Mouse (Mus musculus) CH12.LX (cell line): ENCODE measurements around the gene Olfr518. TPM values are rescaled to one million over a fixed set of nuclear protein-coding genes. Genes with fewer than 3 reads are reported as not detected.

Experiments used
- DNase-seq: peaks from one replicate; pipeline ENCODE4 v3.0.0-alpha.2; 2013; ENCODE audit errors: extremely low read depth
- H3K27ac ChIP-seq: 2 replicates; pipeline ENCODE4 v1.5.1; 2012; ENCODE audit warnings: low read depth, mild to moderate bottlenecking, control low read depth, moderate library complexity; ENCODE audit not compliant: insufficient read depth
- H3K27me3 ChIP-seq: replicated peaks from 2 replicates; pipeline ENCODE3; 2012; ENCODE audit warnings: inconsistent platforms
- H3K36me3 ChIP-seq, 2 experiments: replicated peaks in 1 of 2; 2 replicates each; pipeline versions ENCODE3 to v1.6.1; 2012; ENCODE audit warnings: inconsistent platforms in 1 of 2, low read length in 1 of 2, mild to moderate bottlenecking in 1 of 2, mixed read lengths in 1 of 2, moderate library complexity in 1 of 2; ENCODE audit not compliant: control insufficient read depth in 1 of 2, insufficient read depth in 1 of 2
- H3K4me1 ChIP-seq, 2 experiments: 2 replicates each; pipeline ENCODE4 v1.6.1; 2012; ENCODE audit warnings: inconsistent platforms in 1 of 2, moderate library complexity in 1 of 2; ENCODE audit not compliant: insufficient read depth in 2 of 2, control insufficient read depth in 1 of 2
- H3K4me2 ChIP-seq: 2 replicates; pipeline ENCODE4 v1.6.1; 2012; ENCODE audit warnings: low read depth, mild to moderate bottlenecking, control low read depth; ENCODE audit not compliant: poor library complexity, insufficient read depth, severe bottlenecking
- H3K4me3 ChIP-seq, 3 experiments: fragments of 150-350 bp in 1 of 3; sonication (generic) in 1 of 3; replicated peaks in 1 of 3; 2 replicates each; pipeline versions ENCODE3 to v1.5.1; 2011 to 2012; ENCODE audit warnings: low read depth in 2 of 3, low read length in 2 of 3, mild to moderate bottlenecking in 2 of 3, moderate library complexity in 2 of 3, control low read depth in 1 of 3, improper control_type of control experiment in 1 of 3, inconsistent platforms in 1 of 3, mixed read lengths in 1 of 3; ENCODE audit not compliant: poor library complexity in 1 of 3
- H3K79me2 ChIP-seq: replicated peaks from 2 replicates; pipeline ENCODE4 v1.6.1; 2012; ENCODE audit warnings: mild to moderate bottlenecking, moderate library complexity; ENCODE audit not compliant: control insufficient read depth, poor library complexity, insufficient read depth, severe bottlenecking; ENCODE audit errors: extremely low read depth
- H3K9ac ChIP-seq: 2 replicates; pipeline ENCODE4 v1.6.1; 2012; ENCODE audit warnings: low read depth, mild to moderate bottlenecking, control low read depth, moderate library complexity; ENCODE audit not compliant: insufficient read depth
- H3K9me3 ChIP-seq: replicated peaks from 2 replicates; pipeline ENCODE3; 2012; ENCODE audit warnings: low read length, inconsistent platforms, mixed read lengths
- CTCF ChIP-seq, 2 experiments: IDR thresholded peaks in 1 of 2; conservative IDR thresholded peaks in 1 of 2; 2 replicates each; pipeline ENCODE4 v1.5.1; 2011 to 2012; ENCODE audit warnings: low read depth in 2 of 2, low read length in 2 of 2, improper control_type of control experiment in 1 of 2, inconsistent platforms in 1 of 2, mild to moderate bottlenecking in 1 of 2, moderate library complexity in 1 of 2
- E2F4 ChIP-seq: IDR thresholded peaks from 2 replicates; pipeline ENCODE4 v1.6.1; 2011; ENCODE audit warnings: low read depth, low read length, improper control_type of control experiment; ENCODE audit not compliant: insufficient replicate concordance
- ELF1 ChIP-seq: IDR thresholded peaks from 2 replicates; pipeline ENCODE4 v1.6.1; 2014; ENCODE audit warnings: low read depth, mild to moderate bottlenecking, inconsistent platforms, low read length, improper control_type of control experiment
- ETS1 ChIP-seq: conservative IDR thresholded peaks from 2 replicates; pipeline ENCODE4 v1.6.1; 2012; ENCODE audit warnings: low read depth, mild to moderate bottlenecking, inconsistent platforms, low read length, improper control_type of control experiment, moderate library complexity
- GABPA ChIP-seq: IDR thresholded peaks from 2 replicates; pipeline ENCODE4 v1.6.1; 2012; ENCODE audit warnings: low read depth, low read length, improper control_type of control experiment, inconsistent platforms; ENCODE audit not compliant: insufficient replicate concordance
- HCFC1 ChIP-seq: IDR thresholded peaks from 2 replicates; pipeline ENCODE4 v1.6.1; 2012; ENCODE audit warnings: low read depth, mild to moderate bottlenecking, inconsistent platforms, low read length, improper control_type of control experiment
- MEF2A ChIP-seq: IDR thresholded peaks from 2 replicates; pipeline ENCODE4 v1.6.1; 2014; ENCODE audit warnings: low read depth, mild to moderate bottlenecking, inconsistent platforms, low read length, improper control_type of control experiment, borderline replicate concordance
- POLR2AphosphoS2 ChIP-seq: IDR thresholded peaks from 2 replicates; pipeline ENCODE4 v1.6.1; 2011; ENCODE audit warnings: low read depth, low read length, improper control_type of control experiment
- RAD21 ChIP-seq: IDR thresholded peaks from 2 replicates; pipeline ENCODE4 v1.6.1; 2011; ENCODE audit warnings: low read depth, mild to moderate bottlenecking, low read length, improper control_type of control experiment, moderate library complexity
- TCF12 ChIP-seq: IDR thresholded peaks from 2 replicates; pipeline ENCODE4 v1.6.1; 2014; ENCODE audit warnings: low read depth, mild to moderate bottlenecking, inconsistent platforms, low read length, improper control_type of control experiment
- UBTF ChIP-seq: IDR thresholded peaks from 2 replicates; pipeline ENCODE4 v1.6.1; 2012; ENCODE audit warnings: low read depth, mild to moderate bottlenecking, inconsistent platforms, low read length, improper control_type of control experiment, moderate library complexity
- USF2 ChIP-seq: conservative IDR thresholded peaks from 2 replicates; pipeline ENCODE4 v1.6.1; 2011; ENCODE audit warnings: low read depth, low read length, improper control_type of control experiment
- ZC3H11A ChIP-seq: IDR thresholded peaks from 2 replicates; pipeline ENCODE4 v1.6.1; 2012; ENCODE audit warnings: low read depth, mild to moderate bottlenecking, inconsistent platforms, low read length, improper control_type of control experiment
- ZNF384 ChIP-seq: IDR thresholded peaks from 2 replicates; pipeline ENCODE4 v1.6.1; 2012; ENCODE audit warnings: low read depth, low read length, improper control_type of control experiment, inconsistent platforms
- dilution Hi-C: fragments of 300-500 bp; cut with MboI; formaldehyde crosslinking; loops from 2 replicates; pipeline ENCODE4 v1.14.3; 2020; ENCODE audit warnings: low sequenced_read_pairs; ENCODE audit not compliant: extremely low pct_unique_long_range_greater_than_20kb, extremely low pct_ligation_motif_present
- in situ Hi-C: fragments of 300-500 bp; cut with MboI; formaldehyde crosslinking; loops from 3 replicates; pipeline ENCODE4 v1.14.3; 2019; ENCODE audit warnings: low sequenced_read_pairs, low pct_ligation_motif_present, low pct_unique_long_range_greater_than_20kb, mixed read lengths
- polyA plus RNA-seq: library from polyadenylated mRNA; unstranded; fragments of >175 nt; gene quantifications from 2 replicates; pipeline ENCODE4 v1.2.1, GENCODE M21; 2012; ENCODE audit warnings: low read depth; ENCODE audit not compliant: insufficient read length
- total RNA-seq, 2 experiments: library from RNA; depleted of rRNA; stranded (reverse); fragments of 300-350 nt in 1 of 2; fragments of >200 nt in 1 of 2; gene quantifications; 2 replicates each; pipeline ENCODE4 v1.2.3; 2012 to 2014

Gene Olfr518
- total and polyA plus RNA-seq, 3 experiments, result not detected

- no peaks in the 10 kb centered on the region for H3K4me1 ChIP-seq
- DNase-seq, result no peak
- H3K27me3 ChIP-seq, result peaks cover 13% of the 10 kb centered on the region
- H3K27ac ChIP-seq, result no peak within 1 kb of the TSS
- in situ Hi-C loops, result no loop called here
- H3K36me3 ChIP-seq, result no peaks in the 10 kb centered on the region
- TF ChIP-seq RAD21 (no peak), POLR2AphosphoS2 (no peak), UBTF (no peak), CTCF (conservative IDR thresholded peaks at IDR 0.05 in 1 of 2, IDR thresholded peaks at IDR 0.05 in 1 of 2; ENCODE audit: low read depth in 2 of 2, low read length in 2 of 2) (no peak), TCF12 (no peak), ETS1 (no peak), ZC3H11A (no peak), GABPA (no peak), MEF2A (no peak), E2F4 (no peak), ELF1 (no peak), ZNF384 (no peak), USF2 (no peak), HCFC1 (no peak)
- TF ChIP-seq, all 38 proteins: peak for 0
- H3K4me2 ChIP-seq, result no peak within 1 kb of the TSS
- H3K9ac ChIP-seq, result no peak within 1 kb of the TSS
- dilution Hi-C loops, result no loop called here
- no peaks in the 10 kb centered on the region for H3K9me3 ChIP-seq
- H3K79me2 ChIP-seq, result no peaks in the 10 kb centered on the region
- H3K4me3 ChIP-seq, result no peak within 1 kb of the TSS
Measured at GRCm38 (mm10) chr7:108850429-108850828, 34.4 kb downstream of the Olfr518 start, which contains the start of gene Olfr516. TSS of gene Olfr516 (minus strand) at chr7:108850529.

Other genes with a start within 250 kb of the Olfr518 start
- gene Olfr509, start 233.1 kb downstream of the Olfr518 start, total RNA-seq (2012; rRNA removed), result not detected in 2 replicates
- gene Olfr509, start 233.1 kb downstream of the Olfr518 start, total RNA-seq (2014; rRNA removed), result not detected in 2 replicates
- gene Olfr509, start 233.1 kb downstream of the Olfr518 start, polyA plus RNA-seq, result not detected in 2 replicates
- not detected in 2 replicates for gene Olfr510, start 218.6 kb downstream of the Olfr518 start, total RNA-seq (2012; rRNA removed)
- not detected in 2 replicates for gene Olfr510, start 218.6 kb downstream of the Olfr518 start, total RNA-seq (2014; rRNA removed)
- not detected in 2 replicates for gene Olfr510, start 218.6 kb downstream of the Olfr518 start, polyA plus RNA-seq
- gene Olfr512, start 171.7 kb downstream of the Olfr518 start, total RNA-seq (2012; rRNA removed), result not detected in 2 replicates
- not detected in 2 replicates for gene Olfr512, start 171.7 kb downstream of the Olfr518 start, total RNA-seq (2014; rRNA removed)
- gene Olfr512, start 171.7 kb downstream of the Olfr518 start, polyA plus RNA-seq, result not detected in 2 replicates
- gene Olfr513, start 134.0 kb downstream of the Olfr518 start, total RNA-seq (2012; rRNA removed), result not detected in 2 replicates
- gene Olfr513, start 134.0 kb downstream of the Olfr518 start, total RNA-seq (2014; rRNA removed), result not detected in 2 replicates
- not detected in 2 replicates for gene Olfr513, start 134.0 kb downstream of the Olfr518 start, polyA plus RNA-seq
- gene Olfr514, start 59.0 kb downstream of the Olfr518 start, total RNA-seq (2012; rRNA removed), result not detected in 2 replicates
- gene Olfr514, start 59.0 kb downstream of the Olfr518 start, total RNA-seq (2014; rRNA removed), result not detected in 2 replicates
- not detected in 2 replicates for gene Olfr514, start 59.0 kb downstream of the Olfr518 start, polyA plus RNA-seq
- not detected in 2 replicates for gene Olfr516, start 34.5 kb downstream of the Olfr518 start, total RNA-seq (2012; rRNA removed)
- gene Olfr516, start 34.5 kb downstream of the Olfr518 start, total RNA-seq (2014; rRNA removed), result not detected in 2 replicates
- not detected in 2 replicates for gene Olfr516, start 34.5 kb downstream of the Olfr518 start, polyA plus RNA-seq
- not detected in 2 replicates for gene Olfr517, start 12.6 kb downstream of the Olfr518 start, total RNA-seq (2012; rRNA removed)
- not detected in 2 replicates for gene Olfr517, start 12.6 kb downstream of the Olfr518 start, total RNA-seq (2014; rRNA removed)
- not detected in 2 replicates for gene Olfr517, start 12.6 kb downstream of the Olfr518 start, polyA plus RNA-seq
- not detected in 2 replicates for gene Olfr519, start 9.4 kb upstream of the Olfr518 start, total RNA-seq (2012; rRNA removed)
- gene Olfr519, start 9.4 kb upstream of the Olfr518 start, total RNA-seq (2014; rRNA removed), result not detected in 2 replicates
- not detected in 2 replicates for gene Olfr519, start 9.4 kb upstream of the Olfr518 start, polyA plus RNA-seq
- 0.13 TPM in 2 replicates for gene Nlrp10, start 45.2 kb upstream of the Olfr518 start, total RNA-seq (2012; rRNA removed)
- gene Nlrp10, start 45.2 kb upstream of the Olfr518 start, total RNA-seq (2014; rRNA removed), result 0.12 TPM in 2 replicates
- 0.10 and 0.11 TPM in 2 replicates for gene Nlrp10, start 45.2 kb upstream of the Olfr518 start, polyA plus RNA-seq
- 116 and 119 TPM in 2 replicates for gene Eif3f, start 49.4 kb upstream of the Olfr518 start, total RNA-seq (2012; rRNA removed)
- 86.9 and 92.0 TPM in 2 replicates for gene Eif3f, start 49.4 kb upstream of the Olfr518 start, total RNA-seq (2014; rRNA removed)
- gene Eif3f, start 49.4 kb upstream of the Olfr518 start, polyA plus RNA-seq, result 170 and 172 TPM in 2 replicates
- gene Tub, start 65.3 kb upstream of the Olfr518 start, total RNA-seq (2012; rRNA removed), result 0.13 TPM in 1 of 2 replicates, not detected in the other
- not detected in 2 replicates for gene Tub, start 65.3 kb upstream of the Olfr518 start, total RNA-seq (2014; rRNA removed)
- not detected in 2 replicates for gene Tub, start 65.3 kb upstream of the Olfr518 start, polyA plus RNA-seq
- gene Ric3, start 198.3 kb upstream of the Olfr518 start, total RNA-seq (2012; rRNA removed), result 0.13 TPM in 1 of 2 replicates, not detected in the other
- not detected in 2 replicates for gene Ric3, start 198.3 kb upstream of the Olfr518 start, total RNA-seq (2014; rRNA removed)
- gene Ric3, start 198.3 kb upstream of the Olfr518 start, polyA plus RNA-seq, result not detected in 2 replicates